Mouse (Mus musculus) gastrocnemius, postnatal 25 days (tissue): ENCODE results near the gene Olfr853. TPM values are rescaled to one million over a fixed set of nuclear protein-coding genes. Genes with fewer than 3 reads are reported as not detected.

Experiments
- DNase-seq: peaks from one replicate; pipeline ENCODE4 v3.0.0; 2022
- long read RNA-seq, 2 experiments: library from polyadenylated mRNA; stranded (forward); transcript quantifications; one replicate each; pipeline ENCODE4 v2.0.0; 2021
- total RNA-seq, 2 experiments: library from RNA; stranded (reverse); gene quantifications; 1 replicate in 1 of 2; 2 replicates in 1 of 2; pipeline ENCODE4 v1.2.3; 2021

Olfr853 gene
- total RNA-seq: not detected
- long read RNA-seq, experiment 1: 0 reads
- long read RNA-seq, experiment 2: 0 reads

DNA sequence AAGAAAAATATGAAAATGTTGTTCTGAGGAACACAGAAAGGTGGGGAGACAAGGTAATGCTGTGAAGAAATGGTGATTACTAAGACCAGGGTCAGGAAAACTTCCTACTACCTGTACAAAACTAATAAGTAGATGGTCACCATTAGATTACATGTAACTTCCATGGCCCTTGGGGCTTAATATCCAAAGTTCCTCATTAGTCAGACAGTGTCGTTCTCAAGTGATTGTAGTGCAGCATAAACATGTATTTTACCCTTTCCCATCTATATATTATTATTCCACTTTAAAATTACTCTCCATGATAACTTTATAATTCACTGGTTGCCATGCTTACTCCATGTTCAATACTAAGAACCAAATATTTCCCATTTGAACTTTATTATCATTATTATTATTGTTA, at the start of gene Olfr853:
Gene Olfr853 (minus strand): TSS at position 101 of the 400 bp plus-strand sequence.
- DNase-seq: no peak

DNA sequence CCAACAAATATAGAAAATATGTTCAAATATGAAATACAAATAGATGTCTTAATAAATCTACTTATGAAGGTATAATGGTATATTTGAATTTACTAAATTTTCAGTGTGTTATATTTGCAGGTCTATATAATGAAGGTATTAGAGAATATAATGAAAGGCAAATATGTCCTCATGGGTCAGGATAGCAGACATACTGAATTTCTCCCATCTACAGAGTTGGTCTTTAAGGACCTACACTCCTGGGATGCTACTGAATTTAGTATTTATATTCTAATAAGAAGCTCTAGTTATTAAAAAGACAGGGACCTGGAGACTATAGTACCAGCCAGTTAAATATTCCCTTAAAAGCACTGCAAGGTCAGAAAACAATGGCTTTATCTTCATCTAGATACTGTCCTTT, 41.4 kb upstream of the Olfr853 start, which contains the start of gene Olfr855:
Gene Olfr855 (plus strand): TSS at position 301 of the 400 bp plus-strand sequence.
- no peak for DNase-seq

DNA sequence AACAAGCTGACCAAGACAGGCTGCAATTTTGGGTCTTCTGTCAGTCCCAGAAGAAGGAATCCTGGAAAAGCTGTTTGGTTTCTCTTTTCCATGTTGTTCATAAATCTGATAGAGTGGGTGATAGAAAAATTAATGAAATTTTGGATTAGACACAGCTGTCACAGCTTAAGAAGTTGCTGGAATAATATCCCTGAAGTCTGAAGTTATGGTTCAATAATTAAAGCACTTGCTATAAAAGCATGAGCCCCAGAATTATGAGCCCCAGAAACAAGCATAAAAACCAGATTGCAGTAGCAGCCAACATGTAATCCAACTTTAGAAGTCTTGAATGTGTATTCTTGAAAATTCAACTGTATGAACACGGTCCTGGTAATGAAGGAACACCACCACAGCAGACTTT, 26.4 kb upstream of the Olfr853 start, which contains the start of gene Olfr854:
Gene Olfr854 (minus strand): TSS at position 101 of the 400 bp plus-strand sequence.
- DNase-seq: no peak

DNA sequence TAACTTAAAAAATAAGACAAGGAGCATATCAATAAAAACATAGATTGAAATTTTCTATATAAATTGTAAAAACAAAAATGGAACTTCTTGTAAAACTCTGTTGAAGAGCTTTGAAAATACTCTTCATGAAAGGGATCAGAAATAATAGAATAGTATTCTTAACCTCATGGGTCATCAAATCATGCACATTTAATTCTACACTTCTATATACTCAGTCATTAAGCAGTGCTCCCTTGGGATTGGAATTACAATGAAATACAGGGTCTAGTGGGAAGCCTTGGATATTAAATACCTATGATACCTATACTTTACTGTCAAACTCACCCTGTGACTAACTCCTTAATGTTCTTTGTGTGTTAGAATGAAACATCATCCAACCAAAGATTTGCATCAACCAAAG, 47.9 kb downstream of the Olfr853 start, which contains the start of gene Olfr851:
Gene Olfr851 (plus strand): TSS at position 301 of the 400 bp plus-strand sequence.
- DNase-seq: no peak

Other genes starting within 250 kb of the Olfr853 start
- gene Olfr844, start 224.7 kb downstream of the Olfr853 start, total RNA-seq: not detected
- gene Olfr845, start 204.6 kb downstream of the Olfr853 start, total RNA-seq: not detected
- not detected for gene Olfr846, start 177.1 kb downstream of the Olfr853 start, total RNA-seq
- gene Olfr847, start 162.4 kb downstream of the Olfr853 start, total RNA-seq: not detected
- gene Olfr849, start 100.8 kb downstream of the Olfr853 start, total RNA-seq: not detected
- gene Olfr850, start 62.8 kb downstream of the Olfr853 start, total RNA-seq: not detected
- gene Olfr851, start 47.8 kb downstream of the Olfr853 start, total RNA-seq: not detected
- not detected for gene Olfr854, start 26.3 kb upstream of the Olfr853 start, total RNA-seq
- gene Olfr855, start 41.5 kb upstream of the Olfr853 start, total RNA-seq: not detected
- gene Zfp317, start 81.0 kb upstream of the Olfr853 start, total RNA-seq: 10 to 100 TPM in 1 of 2 experiments, 1 to 10 TPM in 1; 9.9 to 11.1 TPM
- gene Olfr857, start 168.4 kb upstream of the Olfr853 start, total RNA-seq: not detected
- not detected for gene Olfr58, start 239.2 kb upstream of the Olfr853 start, total RNA-seq